Mouse (Mus musculus) fibroblast of lung, adult 2 months (primary cell): Measurements from ENCODE around the gene Irf8.
"Not testable (repeated sequence)": the region's sequence is repeated elsewhere in the genome, so short reads cannot be mapped to it uniquely, and the experiment has no call there.

ENCODE experiments used
- DNase-seq: peaks from one replicate; pipeline ENCODE4 v3.0.0-alpha.2; 2011; ENCODE audit warnings: low read depth

The Irf8 gene

GRCm38 (mm10) chr8:120800308-120800865 lies 64.2 kb downstream of the Irf8 start:
- no peak for DNase-seq

- not testable (repeated sequence) for DNase-seq
Measured at GRCm38 (mm10) chr8:120803661-120804375, 67.7 kb downstream of the Irf8 start.

GRCm38 (mm10) chr8:120804741-120805140 lies 68.6 kb downstream of the Irf8 start:
- no peak for DNase-seq
